Mouse (Mus musculus) adipocyte (in vitro differentiated cells): ENCODE measurements around the gene Ifi203.
"Not testable (repeated sequence)": the region's sequence is repeated elsewhere in the genome, so short reads cannot be mapped to it uniquely, and the experiment has no call there.

Experiments used
- DNase-seq: peaks from one replicate; pipeline ENCODE4 v3.0.0-alpha.2; 2016; ENCODE audit warnings: low spot score

The Ifi203 gene

DNA sequence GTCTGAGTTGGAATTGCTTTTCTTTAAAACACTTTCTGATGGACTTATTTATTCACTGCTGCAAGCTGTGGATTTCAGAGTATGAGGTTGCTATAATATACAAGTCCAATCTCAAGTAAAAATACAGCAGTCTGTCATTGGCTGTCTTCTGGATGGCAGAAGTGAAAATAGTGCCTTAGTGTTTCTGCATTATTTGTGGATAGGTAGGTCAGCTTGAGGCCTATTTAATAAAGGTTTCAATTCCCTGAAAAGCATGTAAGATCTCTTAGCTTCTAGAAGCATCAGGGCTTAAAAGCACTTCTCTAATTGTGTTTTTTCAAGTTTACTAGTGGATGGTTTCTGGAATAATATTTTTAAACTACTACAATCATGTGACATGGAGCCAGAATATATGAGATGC lies 52.7 kb downstream of the Ifi203 start:
- DNase-seq = not testable (repeated sequence)

DNA sequence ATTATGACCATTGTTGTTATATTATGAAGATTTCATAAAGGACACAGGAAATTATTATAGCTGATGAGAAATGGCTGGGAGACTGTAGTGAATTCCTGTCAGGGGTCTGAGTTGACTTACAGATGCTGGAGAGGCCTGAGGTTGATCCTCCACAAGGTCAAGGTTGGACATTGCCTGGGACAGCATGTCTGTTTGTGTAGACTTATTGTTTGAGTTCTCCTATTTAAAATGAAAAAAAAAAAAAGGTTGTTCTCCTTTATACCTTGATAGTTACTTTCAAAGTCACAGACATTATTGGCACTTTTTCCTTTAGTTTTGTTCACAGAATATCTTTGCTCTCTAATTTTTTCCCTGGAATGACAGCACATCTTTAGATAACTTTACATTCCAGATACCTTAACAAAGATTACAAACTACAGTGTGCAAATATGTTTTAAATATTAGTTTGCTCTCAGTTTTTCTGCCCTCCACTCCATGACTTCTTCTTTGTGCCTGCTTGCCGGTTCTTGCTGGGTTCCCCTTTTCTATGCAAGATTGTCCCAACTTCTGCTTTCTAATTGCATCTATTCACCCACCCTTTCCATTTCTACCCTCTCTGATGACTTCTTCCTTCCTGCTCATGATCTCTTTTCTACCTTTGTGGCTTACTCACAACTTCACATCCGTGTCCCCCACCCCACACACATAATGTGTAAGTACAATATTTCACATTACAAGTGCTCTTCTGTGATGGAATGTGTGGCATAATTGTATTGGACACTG lies 55.3 kb downstream of the Ifi203 start:
- DNase-seq = not testable (repeated sequence)

DNA sequence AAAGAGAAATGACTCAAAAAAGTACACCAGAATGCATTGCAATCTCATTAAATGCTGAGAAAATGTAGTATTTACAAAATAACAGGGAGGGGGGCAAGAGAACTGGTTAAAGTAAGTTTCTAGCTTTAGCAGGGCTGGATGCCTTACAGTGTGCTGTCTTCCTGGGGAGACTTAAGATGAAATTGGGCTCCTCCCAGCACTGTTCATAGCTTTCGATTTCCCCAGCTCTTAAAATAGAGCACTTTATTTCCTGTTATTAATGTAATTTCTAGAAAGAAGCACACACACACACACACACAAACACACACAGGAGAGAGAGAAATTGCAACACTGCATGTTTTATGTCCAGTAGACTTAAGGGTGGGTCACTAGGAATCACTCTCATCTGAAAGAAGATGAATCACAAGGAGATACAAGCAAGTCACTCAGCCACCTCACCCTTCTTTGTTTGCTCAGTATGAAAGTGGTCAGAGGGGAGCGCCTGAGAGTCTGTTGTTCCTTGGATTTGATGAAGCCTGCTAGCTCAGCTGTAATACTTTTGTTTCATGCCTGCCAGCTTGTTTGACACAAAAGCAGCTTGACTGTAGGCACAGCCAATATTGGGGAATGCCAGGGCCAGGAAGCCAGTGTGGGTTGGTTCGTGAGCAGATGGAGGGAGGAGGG lies 62.3 kb downstream of the Ifi203 start:
- DNase-seq = peak; percentile 39

DNA sequence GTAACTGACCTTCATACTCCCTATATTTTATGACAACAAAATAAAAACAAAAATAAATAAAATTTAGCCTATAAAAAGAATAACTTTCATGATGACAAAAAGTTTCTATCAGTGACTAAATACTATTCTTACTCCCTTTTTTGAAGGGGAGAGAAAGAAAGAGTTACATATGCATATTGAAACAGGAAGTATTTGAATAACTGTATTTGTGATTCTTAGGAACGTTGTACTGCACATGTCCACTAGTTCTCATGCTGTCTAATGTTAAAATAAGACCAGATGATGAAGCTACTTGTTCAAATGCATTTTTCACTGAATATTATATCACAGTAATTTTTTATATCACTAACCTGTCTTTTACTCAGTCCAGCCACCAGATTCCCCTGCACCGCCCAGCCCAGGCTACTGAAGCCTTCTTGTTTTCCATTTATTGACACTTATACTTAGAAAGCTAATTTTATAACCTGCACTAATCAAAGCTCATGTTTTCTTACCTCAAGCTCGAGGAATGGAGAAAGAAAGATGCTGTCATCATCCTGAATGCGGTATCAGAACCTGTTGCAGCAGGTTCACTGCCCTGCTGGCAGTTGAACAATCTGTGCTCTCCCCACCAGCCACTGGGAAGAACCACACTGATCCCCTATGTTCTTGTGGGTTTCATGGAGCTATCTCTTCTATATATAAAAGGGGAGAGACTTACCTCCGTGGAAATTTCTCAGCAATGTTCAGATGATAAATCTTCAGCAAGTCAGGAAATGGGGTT lies 63.1 kb downstream of the Ifi203 start:
- not testable (repeated sequence) for DNase-seq

DNA sequence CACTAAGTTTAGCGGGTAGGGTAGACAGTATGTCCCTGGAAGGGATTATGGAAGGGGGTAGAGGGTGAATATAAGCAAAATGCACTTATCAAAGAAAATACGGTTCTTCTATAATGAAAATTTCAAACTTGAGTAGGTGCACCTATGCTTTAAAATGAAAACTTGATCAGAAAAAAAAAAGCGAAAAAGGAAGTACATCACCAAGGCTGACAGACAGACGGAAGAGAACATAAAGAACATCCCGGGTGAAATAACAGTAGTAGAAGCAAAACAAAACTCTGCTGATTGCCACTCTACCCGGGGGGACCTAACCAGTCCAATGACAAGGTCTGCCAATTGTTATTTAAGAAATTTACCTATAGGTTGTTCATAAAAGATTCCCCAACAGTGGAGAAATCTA lies 64.2 kb downstream of the Ifi203 start:
- not testable (repeated sequence) for DNase-seq

DNA sequence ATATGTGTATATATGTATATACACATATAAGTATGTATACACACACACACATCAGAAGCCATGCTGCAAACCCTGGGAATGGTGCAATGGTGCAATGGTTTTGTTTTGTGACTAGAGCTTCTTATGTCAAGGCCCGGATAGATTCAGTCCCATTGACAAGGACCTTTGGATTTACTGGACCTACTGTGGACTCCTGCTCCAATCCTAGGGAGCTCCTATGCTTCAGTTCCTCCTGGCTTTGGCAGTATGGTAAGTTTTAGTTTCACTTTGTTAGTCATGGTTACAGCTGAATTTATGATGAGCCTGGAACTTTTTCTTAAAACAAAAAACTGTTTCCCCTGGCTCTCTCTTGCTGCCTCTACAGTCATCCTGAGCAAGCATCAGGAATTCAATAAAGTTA lies 65.3 kb downstream of the Ifi203 start:
- peak; percentile 20 for DNase-seq
